Mouse (Mus musculus) bone marrow macrophage, adult 2 months (primary cell): ENCODE results near the gene Cd44.

Source experiments
- CTCF ChIP-seq: IDR thresholded peaks from 2 replicates; pipeline ENCODE4 v1.5.1; 2012; ENCODE audit warnings: low read depth, mild to moderate bottlenecking, low read length, moderate library complexity
- POLR2A ChIP-seq: IDR thresholded peaks from 2 replicates; pipeline ENCODE4 v1.6.1; 2012; ENCODE audit warnings: mild to moderate bottlenecking, low read depth, low read length, borderline replicate concordance

DNA sequence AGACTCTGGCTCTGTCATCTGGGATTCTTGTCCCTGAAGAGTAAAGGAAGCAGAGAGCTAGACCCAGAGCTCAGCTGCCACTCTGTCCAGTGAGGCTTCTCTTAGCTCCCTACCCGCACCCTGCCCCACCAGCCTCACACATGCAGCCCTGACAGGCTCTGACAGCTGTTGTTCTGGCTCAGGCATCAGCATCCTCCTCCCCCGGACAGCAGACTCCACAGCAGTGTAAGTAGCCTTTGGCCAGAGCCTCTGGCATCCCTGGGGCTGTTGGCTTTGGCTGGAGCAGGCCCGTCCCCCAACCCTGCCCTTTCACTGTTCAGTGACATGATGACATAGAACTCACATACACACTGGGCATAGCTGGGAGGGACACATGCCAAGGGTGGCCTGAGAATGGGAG, 35.4 kb upstream of the Cd44 start:
- no peak for TF ChIP-seq CTCF
- no peak for TF ChIP-seq POLR2A
